Mouse (Mus musculus) lung, postnatal 4 days (tissue): ENCODE measurements around the gene Urb1.
"Not testable (repeated sequence)": the region's sequence is repeated elsewhere in the genome, so short reads cannot be mapped to it uniquely, and the experiment has no call there.

Source experiments
- DNase-seq, 2 experiments: peaks; one replicate each; pipeline ENCODE4 v3.0.0; 2021

The Urb1 gene

GRCm38 (mm10) chr16:90809975-90810715, at the start of gene Urb1:
Urb1 (minus strand) TSS chr16:90810413.
- peak; percentile 97 to 99 for DNase-seq

- no peak for DNase-seq
Measured at GRCm38 (mm10) chr16:90858206-90858605, 48.0 kb upstream of the Urb1 start.

GRCm38 (mm10) chr16:90856552-90857200, 46.5 kb upstream of the Urb1 start:
- peak in 1 of 2 experiments; percentile 9 for DNase-seq

- no peak for DNase-seq
Measured at GRCm38 (mm10) chr16:90851621-90852334, 41.6 kb upstream of the Urb1 start.

GRCm38 (mm10) chr16:90850881-90851280, 40.7 kb upstream of the Urb1 start:
- DNase-seq: no peak

GRCm38 (mm10) chr16:90849262-90849661, 39.0 kb upstream of the Urb1 start:
- DNase-seq: peak; percentile 32 to 49

GRCm38 (mm10) chr16:90848697-90849096, 38.5 kb upstream of the Urb1 start:
- peak; percentile 27 to 58 for DNase-seq

- DNase-seq: no peak
Measured at GRCm38 (mm10) chr16:90845591-90845990, 35.4 kb upstream of the Urb1 start.

GRCm38 (mm10) chr16:90845038-90845437, 34.8 kb upstream of the Urb1 start:
- no peak for DNase-seq

- no peak for DNase-seq
Measured at GRCm38 (mm10) chr16:90842164-90842563, 32.0 kb upstream of the Urb1 start.

GRCm38 (mm10) chr16:90837431-90837830, 27.2 kb upstream of the Urb1 start:
- DNase-seq: no peak

GRCm38 (mm10) chr16:90833041-90833791, 23.0 kb upstream of the Urb1 start:
- no peak for DNase-seq

GRCm38 (mm10) chr16:90832495-90832894, 22.3 kb upstream of the Urb1 start:
- no peak for DNase-seq

- no peak for DNase-seq
Measured at GRCm38 (mm10) chr16:90831676-90832075, 21.5 kb upstream of the Urb1 start.

- peak; percentile 85 to 88 for DNase-seq
Measured at GRCm38 (mm10) chr16:90830686-90831439, 20.6 kb upstream of the Urb1 start.

- peak; percentile 88 to 92 for DNase-seq
Measured at GRCm38 (mm10) chr16:90829894-90830685, 19.9 kb upstream of the Urb1 start.

- DNase-seq: no peak
Measured at GRCm38 (mm10) chr16:90829136-90829535, 18.9 kb upstream of the Urb1 start.

GRCm38 (mm10) chr16:90827498-90827897, 17.3 kb upstream of the Urb1 start:
- no peak for DNase-seq

GRCm38 (mm10) chr16:90826457-90826856, 16.2 kb upstream of the Urb1 start, which contains the start of gene Eva1c:
Eva1c (plus strand) TSS chr16:90826719.
- DNase-seq: no peak

GRCm38 (mm10) chr16:90826041-90826440, 15.8 kb upstream of the Urb1 start:
- DNase-seq: no peak

GRCm38 (mm10) chr16:90823986-90824385, 13.8 kb upstream of the Urb1 start:
- not testable (repeated sequence) for DNase-seq
